Mouse (Mus musculus) MEL (cell line): ENCODE results near the gene Arhgap21.

Experiments
- BHLHE40 ChIP-seq: IDR thresholded peaks from 2 replicates; pipeline ENCODE4 v1.6.1; 2012; ENCODE audit warnings: low read depth, mild to moderate bottlenecking, inconsistent platforms, low read length, improper control_type of control experiment, borderline replicate concordance
- CHD2 ChIP-seq: IDR thresholded peaks from 2 replicates; pipeline ENCODE4 v1.6.1; 2011; ENCODE audit warnings: low read length, improper control_type of control experiment
- CTCF ChIP-seq, 3 experiments: IDR thresholded peaks in 2 of 3; conservative IDR thresholded peaks in 1 of 3; 2 replicates each; pipeline ENCODE4 v1.5.1; 2011 to 2012; ENCODE audit warnings: low read length in 3 of 3, low read depth in 2 of 3, mild to moderate bottlenecking in 2 of 3, improper control_type of control experiment in 1 of 3, inconsistent platforms in 1 of 3, mixed read lengths in 1 of 3, moderate library complexity in 1 of 3; ENCODE audit not compliant: control insufficient read depth in 1 of 3, insufficient read depth in 1 of 3, poor library complexity in 1 of 3, severe bottlenecking in 1 of 3
- EP300 ChIP-seq, 2 experiments: IDR thresholded peaks; 2 replicates each; pipeline ENCODE4 v1.6.1; 2011; ENCODE audit warnings: improper control_type of control experiment in 2 of 2, low read length in 2 of 2, low read depth in 1 of 2, mild to moderate bottlenecking in 1 of 2
- ETS1 ChIP-seq: IDR thresholded peaks from 2 replicates; pipeline ENCODE4 v1.6.1; 2012; ENCODE audit warnings: low read depth, mild to moderate bottlenecking, inconsistent platforms, low read length, improper control_type of control experiment, moderate library complexity
- GATA1 ChIP-seq: IDR thresholded peaks from 2 replicates; pipeline ENCODE4 v1.6.1; 2011; ENCODE audit warnings: low read depth, low read length, improper control_type of control experiment
- HCFC1 ChIP-seq: IDR thresholded peaks from 2 replicates; pipeline ENCODE4 v1.6.1; 2012; ENCODE audit warnings: low read depth, mild to moderate bottlenecking, inconsistent platforms, low read length, improper control_type of control experiment, moderate library complexity
- MAFK ChIP-seq: IDR thresholded peaks from 2 replicates; pipeline ENCODE4 v1.6.1; 2011; ENCODE audit warnings: low read depth, mild to moderate bottlenecking, low read length, improper control_type of control experiment, borderline replicate concordance
- POLR2A ChIP-seq, 2 experiments: IDR thresholded peaks; 2 replicates each; pipeline ENCODE4 v1.6.1; 2011 to 2012; ENCODE audit warnings: low read length in 2 of 2, mild to moderate bottlenecking in 2 of 2, control low read depth in 1 of 2, improper control_type of control experiment in 1 of 2, low read depth in 1 of 2, moderate library complexity in 1 of 2; ENCODE audit not compliant: control insufficient read depth in 1 of 2, insufficient read depth in 1 of 2, poor library complexity in 1 of 2
- POLR2AphosphoS2 ChIP-seq: IDR thresholded peaks from 2 replicates; pipeline ENCODE4 v1.6.1; 2011; ENCODE audit warnings: low read length, improper control_type of control experiment
- TAL1 ChIP-seq: IDR thresholded peaks from 2 replicates; pipeline ENCODE4 v1.6.1; 2012; ENCODE audit warnings: mild to moderate bottlenecking, inconsistent platforms, low read length, moderate library complexity, mixed read lengths
- TCF12 ChIP-seq: IDR thresholded peaks from 2 replicates; pipeline ENCODE4 v1.6.1; 2014; ENCODE audit warnings: low read depth, mild to moderate bottlenecking, inconsistent platforms, low read length, improper control_type of control experiment, moderate library complexity
- ZC3H11A ChIP-seq: IDR thresholded peaks from 2 replicates; pipeline ENCODE4 v1.6.1; 2012; ENCODE audit warnings: low read depth, mild to moderate bottlenecking, inconsistent platforms, low read length, improper control_type of control experiment

- TF ChIP-seq CTCF (IDR thresholded peaks at IDR 0.05 in 2 of 3, conservative IDR thresholded peaks at IDR 0.05 in 1 of 3; ENCODE audit: control insufficient read depth in 1 of 3, insufficient read depth in 1 of 3, low read depth in 2 of 3, low read length in 3 of 3, poor library complexity in 1 of 3, severe bottlenecking in 1 of 3), result no peak
- TF ChIP-seq CHD2, result no peak
- TF ChIP-seq POLR2AphosphoS2, result no peak
- no peak for TF ChIP-seq POLR2A (IDR thresholded peaks at IDR 0.05; ENCODE audit: control insufficient read depth in 1 of 2, insufficient read depth in 1 of 2, low read depth in 1 of 2, low read length in 2 of 2, poor library complexity in 1 of 2)
- TF ChIP-seq GATA1, result no peak
- no peak for TF ChIP-seq HCFC1
- no peak for TF ChIP-seq TCF12
- no peak for TF ChIP-seq TAL1
- TF ChIP-seq BHLHE40, result no peak
- TF ChIP-seq ZC3H11A, result no peak
- no peak for TF ChIP-seq ETS1
- TF ChIP-seq EP300 (IDR thresholded peaks at IDR 0.05; ENCODE audit: low read depth in 1 of 2, low read length in 2 of 2), result no peak
- TF ChIP-seq MAFK, result no peak
Measured at GRCm38 (mm10) chr2:20913019-20913415, 55.7 kb downstream of the Arhgap21 start.
